24 mouse cellular contexts compared by ENCODE assay signal in the genomic region with DNA sequence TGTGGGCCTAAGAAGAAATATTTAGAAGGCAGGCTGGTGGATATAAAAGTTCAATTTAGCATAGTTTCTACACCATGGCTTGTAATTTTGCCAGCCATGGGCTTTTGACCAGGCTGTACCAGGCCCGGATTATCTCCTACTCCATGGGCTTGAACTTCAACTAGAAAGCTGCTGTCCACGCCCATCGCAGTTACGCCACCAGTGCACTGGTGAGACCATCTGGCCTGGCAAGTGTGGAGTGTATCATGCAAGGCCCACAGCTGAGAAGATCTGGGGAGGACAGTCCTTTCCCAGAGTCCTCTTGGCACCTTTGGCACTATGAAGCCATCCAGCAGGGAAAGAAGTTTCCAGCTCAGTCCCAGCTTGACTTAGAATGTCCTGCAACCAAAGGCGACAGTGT. TPM values are rescaled to one million over a fixed set of nuclear protein-coding genes. Genes with fewer than 3 reads are reported as not detected.
"Had no signal": no experiment of that assay in that cellular context is flagged by ENCODE, and none has a peak within 500 bp of the region (broad histone marks: within the 10 kb centered on the region; RNA-seq: fewer than 3 reads in every experiment).

No protein-coding gene starts in this region.

- H3K4me3 ChIP-seq: lung, embryonic 15.5 days; megakaryocyte, embryonic 14.5 days; midbrain, embryonic 13.5 days; myocyte; neural tube, embryonic 13.5 days; neural tube, embryonic 15.5 days had no signal

- H3K9me3 ChIP-seq: lung, embryonic 15.5 days; midbrain, embryonic 13.5 days; neural tube, embryonic 13.5 days; neural tube, embryonic 15.5 days had no signal

- H3K27ac ChIP-seq: lung, embryonic 15.5 days; macrophage; midbrain, embryonic 13.5 days; neural tube, embryonic 13.5 days; neural tube, embryonic 15.5 days had no signal

- H3K27me3 ChIP-seq: lung, embryonic 15.5 days; midbrain, embryonic 13.5 days; neural tube, embryonic 13.5 days; neural tube, embryonic 15.5 days had no signal

- DNase-seq: liver, postnatal 0 days; lung, adult 2 months; lung, postnatal 14 days; lung, postnatal 36 days; retina, postnatal 1 day; right cerebral cortex, adult 18-20 months; right cerebral cortex, postnatal 25 days; right cerebral cortex, postnatal 4 days; spleen, adult 18-20 months; thymus, adult 18-20 months; thymus, postnatal 14 days; thymus, postnatal 36 days had no signal

- H3K4me1 ChIP-seq: lung, embryonic 15.5 days; midbrain, embryonic 13.5 days; neural tube, embryonic 13.5 days; neural tube, embryonic 15.5 days had no signal

- H3K36me3 ChIP-seq: lung, embryonic 15.5 days; midbrain, embryonic 13.5 days; neural tube, embryonic 13.5 days; neural tube, embryonic 15.5 days had no signal

RNA-seq across cellular contexts. Expression of a gene that starts 39.1 kb away (rescaled TPM):
- total RNA-seq: megakaryocyte progenitor cell, adult 5-6 weeks had no signal
- polyA plus RNA-seq: macrophage; midbrain, embryonic 11.5 days; midbrain, embryonic 16.5 days; myocyte; neural tube, embryonic 11.5 days; neural tube, embryonic 13.5 days; small intestine, adult 2 months had no signal
